Mouse (Mus musculus): ENCODE results near the gene Tas2r143. TPM values are rescaled to one million over a fixed set of nuclear protein-coding genes. Genes with fewer than 3 reads are reported as not detected.

The Tas2r143 gene
- polyA plus RNA-seq, 1 experiment from 2014 or later, result not detected

DNA sequence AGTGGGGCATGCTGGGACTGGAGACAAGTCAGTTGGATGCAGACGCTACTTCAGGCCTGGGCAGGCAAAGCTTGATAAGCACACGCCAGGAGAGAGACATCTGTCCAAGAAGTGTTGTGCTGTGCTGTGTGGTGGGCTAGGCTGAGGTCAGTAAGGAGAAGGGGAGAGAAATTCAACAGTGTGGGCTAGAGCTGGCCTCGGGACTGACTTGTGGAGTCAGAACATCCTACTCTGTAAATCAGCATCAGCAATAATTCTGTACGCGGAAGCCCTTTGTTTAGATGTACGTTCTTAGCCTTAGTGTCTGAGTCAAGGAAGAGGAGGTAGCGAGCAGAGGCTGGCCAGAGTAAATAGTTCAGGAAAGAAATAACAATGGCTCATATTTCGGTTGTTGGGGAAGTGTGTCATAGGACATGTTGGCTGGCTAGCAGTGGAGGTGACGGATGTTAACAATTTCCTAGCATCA is 18.1 kb upstream of the Tas2r143 start:
- 75% methylated on average over 9 of the region's 9 CpGs for WGBS
- H3K36me3 ChIP-seq (ENCODE audit: control insufficient read depth, insufficient read depth, low read length), result no peaks in the 10 kb centered on the region
- no peak overlapping the region for H3K27ac ChIP-seq (ENCODE audit: low read length)
- H3K4me1 ChIP-seq (ENCODE audit: control insufficient read depth, insufficient read depth, low read length), result no peaks in the 10 kb centered on the region; the same call in 1 of the 2 replicates
- no peak overlapping the region for H3K4me2 ChIP-seq (ENCODE audit: low read length)
- H3K4me3 ChIP-seq (ENCODE audit: low read depth, low read length), result no peak overlapping the region
- H3K27me3 ChIP-seq (ENCODE audit: control insufficient read depth, insufficient read depth, low read depth, low read length), result no peaks in the 10 kb centered on the region
- H3K9ac ChIP-seq (ENCODE audit: low read depth, low read length), result no peak overlapping the region
- no peaks in the 10 kb centered on the region for H3K9me3 ChIP-seq (replicated peaks; ENCODE audit: control insufficient read depth, low read length, poor library complexity, severe bottlenecking)
- no peak for ATAC-seq

GRCm38 (mm10) chr6:42383360-42383759 is 16.7 kb upstream of the Tas2r143 start:
- WGBS, result 87% methylated on average over 5 of the region's 5 CpGs
- no peaks in the 10 kb centered on the region; the same call in 1 of the 2 replicates for H3K4me1 ChIP-seq (ENCODE audit: control insufficient read depth, insufficient read depth, low read length)
- no peaks in the 10 kb centered on the region for H3K27me3 ChIP-seq (ENCODE audit: control insufficient read depth, insufficient read depth, low read depth, low read length)
- no peak overlapping the region for H3K27ac ChIP-seq (ENCODE audit: low read length)
- no peak overlapping the region for H3K4me3 ChIP-seq (ENCODE audit: low read depth, low read length)
- H3K9me3 ChIP-seq (replicated peaks; ENCODE audit: control insufficient read depth, low read length, poor library complexity, severe bottlenecking), result no peaks in the 10 kb centered on the region
- no peak for ATAC-seq
- H3K36me3 ChIP-seq (ENCODE audit: control insufficient read depth, insufficient read depth, low read length), result no peaks in the 10 kb centered on the region
- no peak overlapping the region for H3K9ac ChIP-seq (ENCODE audit: low read depth, low read length)
- no peak overlapping the region for H3K4me2 ChIP-seq (ENCODE audit: low read length)

GRCm38 (mm10) chr6:42385635-42386034 is 14.4 kb upstream of the Tas2r143 start:
- Histone ChIP-seq H3K9me3 (replicated peaks; ENCODE audit: control insufficient read depth, low read length, poor library complexity, severe bottlenecking) (no peaks in the 10 kb centered on the region), H3K4me3 (ENCODE audit: low read depth, low read length) (no peak overlapping the region), H3K9ac (ENCODE audit: low read depth, low read length) (no peak overlapping the region), H3K4me2 (ENCODE audit: low read length) (no peak overlapping the region), H3K4me1 (ENCODE audit: control insufficient read depth, insufficient read depth, low read length) (no peaks in the 10 kb centered on the region; the same call in 1 of the 2 replicates), H3K27me3 (ENCODE audit: control insufficient read depth, insufficient read depth, low read depth, low read length) (no peaks in the 10 kb centered on the region), H3K27ac (ENCODE audit: low read length) (no peak overlapping the region), H3K36me3 (ENCODE audit: control insufficient read depth, insufficient read depth, low read length) (no peaks in the 10 kb centered on the region)
- ATAC-seq, result no peak
- 91% methylated on average over 4 of the region's 4 CpGs for WGBS

DNA sequence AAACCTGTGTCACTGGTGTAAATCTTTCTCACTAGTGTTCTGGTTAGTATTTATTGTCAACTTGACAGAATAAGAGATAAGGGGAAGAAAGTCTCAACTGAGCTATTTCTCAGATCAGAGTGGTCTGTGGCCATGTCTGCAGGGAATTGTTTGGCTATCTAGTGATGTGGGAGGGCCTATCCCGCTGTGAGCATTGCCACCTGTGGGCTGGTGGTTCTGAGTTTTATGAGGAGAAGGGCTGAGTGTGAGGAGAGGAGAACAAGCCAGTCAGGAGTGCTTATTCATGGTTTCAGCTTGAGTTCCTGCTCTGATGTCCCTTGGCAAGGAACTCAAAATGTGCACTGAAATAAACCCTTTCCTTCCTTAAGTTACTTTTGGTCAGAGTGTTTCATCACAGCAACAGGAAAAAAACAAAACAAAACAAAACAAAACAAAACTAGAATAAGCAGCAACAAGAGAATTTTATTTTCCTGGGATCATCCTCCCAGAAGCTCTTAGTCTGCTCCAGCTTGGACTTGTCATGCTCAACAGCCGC is 8.2 kb upstream of the Tas2r143 start:
- no peak overlapping the region for H3K27ac ChIP-seq (ENCODE audit: low read length)
- no peaks in the 10 kb centered on the region for H3K36me3 ChIP-seq (ENCODE audit: control insufficient read depth, insufficient read depth, low read length)
- no peak overlapping the region for H3K9ac ChIP-seq (ENCODE audit: low read depth, low read length)
- ATAC-seq, result no peak
- no peaks in the 10 kb centered on the region for H3K9me3 ChIP-seq (replicated peaks; ENCODE audit: control insufficient read depth, low read length, poor library complexity, severe bottlenecking)
- no peaks in the 10 kb centered on the region for H3K4me1 ChIP-seq (ENCODE audit: control insufficient read depth, insufficient read depth, low read length)
- 59% methylated on average over 2 of the region's 2 CpGs for WGBS
- no peak overlapping the region for H3K4me2 ChIP-seq (ENCODE audit: low read length)
- no peaks in the 10 kb centered on the region for H3K27me3 ChIP-seq (ENCODE audit: control insufficient read depth, insufficient read depth, low read depth, low read length)
- no peak overlapping the region for H3K4me3 ChIP-seq (ENCODE audit: low read depth, low read length)

DNA sequence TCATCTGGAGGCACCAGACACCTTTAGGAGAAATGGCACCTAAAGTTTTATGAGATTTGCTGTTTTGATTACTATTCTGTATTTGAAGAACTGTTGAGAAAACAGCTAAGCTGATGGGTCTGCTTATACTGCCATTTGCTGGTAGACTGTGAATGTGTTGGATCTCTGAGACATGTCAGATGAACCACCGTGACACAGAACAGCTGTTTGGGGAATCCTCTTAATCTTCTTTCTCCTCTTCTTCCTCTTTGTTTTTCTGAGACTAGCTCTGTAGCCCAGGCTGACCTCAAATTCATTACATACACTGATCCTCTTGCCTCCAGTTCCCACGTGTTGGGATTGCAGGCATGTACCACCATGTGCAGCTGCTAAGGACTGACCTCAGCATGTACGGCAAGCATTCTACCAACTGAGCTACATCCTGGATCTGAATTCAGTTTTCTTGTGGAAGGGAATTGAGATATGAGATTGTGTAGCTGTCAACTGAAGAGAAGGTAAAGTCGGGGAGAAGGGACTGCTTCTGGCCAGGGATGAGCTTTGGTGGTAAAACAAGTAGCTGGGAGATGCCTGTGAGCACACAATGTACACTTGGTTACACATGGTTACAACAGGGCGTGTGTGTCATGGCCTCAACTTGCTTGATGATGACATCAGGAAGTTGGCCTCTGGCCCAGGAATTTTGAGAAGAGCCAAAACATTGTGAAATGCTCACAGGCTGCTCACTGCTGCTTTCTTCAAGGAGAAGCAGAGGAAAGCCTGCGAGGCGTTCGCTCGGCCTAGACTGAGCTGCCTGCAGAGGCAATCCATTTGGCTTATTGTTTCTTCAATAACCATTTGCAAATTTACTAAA is 3.9 kb upstream of the Tas2r143 start:
- H3K9me3 ChIP-seq (replicated peaks; ENCODE audit: control insufficient read depth, low read length, poor library complexity, severe bottlenecking), result no peaks in the 10 kb centered on the region

DNA sequence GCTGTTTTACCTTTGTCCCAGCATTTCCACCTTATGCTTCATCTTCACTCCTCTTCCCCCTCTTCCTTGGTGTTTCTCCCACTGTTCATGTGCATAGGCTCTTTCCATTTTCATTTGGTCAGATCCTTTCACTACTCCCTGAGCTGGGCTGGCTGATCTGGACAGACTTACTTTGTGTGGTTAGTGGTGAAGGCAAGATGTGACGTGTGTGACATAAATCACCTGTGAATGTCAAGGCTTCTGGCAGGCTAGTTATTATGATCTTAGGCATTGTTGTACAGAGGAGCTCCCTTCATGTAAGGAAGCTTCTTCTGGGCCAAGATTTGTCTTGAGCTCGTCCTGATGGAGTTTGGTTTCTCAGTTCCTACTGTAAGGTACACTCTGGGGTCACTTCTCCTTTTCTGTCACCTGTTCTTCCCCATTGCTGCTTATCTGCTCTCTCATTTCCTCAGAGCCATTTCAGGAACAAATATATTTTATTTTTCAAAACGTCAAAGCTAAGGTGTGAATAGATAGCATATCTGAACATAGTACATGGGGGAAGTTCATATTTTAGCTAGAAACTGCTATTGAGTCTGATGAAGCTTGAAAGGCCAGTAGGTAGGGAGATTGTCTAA is 2.9 kb upstream of the Tas2r143 start:
- Histone ChIP-seq H3K36me3 (ENCODE audit: control insufficient read depth, insufficient read depth, low read length) (no peaks in the 10 kb centered on the region), H3K27ac (ENCODE audit: low read length) (no peak overlapping the region), H3K4me1 (ENCODE audit: control insufficient read depth, insufficient read depth, low read length) (no peaks in the 10 kb centered on the region), H3K4me2 (ENCODE audit: low read length) (no peak overlapping the region), H3K9ac (ENCODE audit: low read depth, low read length) (no peak overlapping the region), H3K9me3 (replicated peaks; ENCODE audit: control insufficient read depth, low read length, poor library complexity, severe bottlenecking) (no peaks in the 10 kb centered on the region), H3K4me3 (ENCODE audit: low read depth, low read length) (no peak overlapping the region), H3K27me3 (ENCODE audit: control insufficient read depth, insufficient read depth, low read depth, low read length) (no peaks in the 10 kb centered on the region)
- WGBS, result 77% methylated on average over 3 of the region's 3 CpGs
- no peak for ATAC-seq

More for the DNA sequence above, 3.9 kb upstream of the Tas2r143 start:
- H3K4me1 ChIP-seq (ENCODE audit: control insufficient read depth, insufficient read depth, low read length), result no peaks in the 10 kb centered on the region
- 74% methylated on average over 9 of the region's 9 CpGs for WGBS
- ATAC-seq, result no peak
- H3K4me2 ChIP-seq (ENCODE audit: low read length), result no peak overlapping the region
- no peaks in the 10 kb centered on the region for H3K36me3 ChIP-seq (ENCODE audit: control insufficient read depth, insufficient read depth, low read length)
- no peaks in the 10 kb centered on the region for H3K27me3 ChIP-seq (ENCODE audit: control insufficient read depth, insufficient read depth, low read depth, low read length)
- H3K27ac ChIP-seq (ENCODE audit: low read length), result no peak overlapping the region
- H3K9ac ChIP-seq (ENCODE audit: low read depth, low read length), result no peak overlapping the region
- H3K4me3 ChIP-seq (ENCODE audit: low read depth, low read length), result no peak overlapping the region

DNA sequence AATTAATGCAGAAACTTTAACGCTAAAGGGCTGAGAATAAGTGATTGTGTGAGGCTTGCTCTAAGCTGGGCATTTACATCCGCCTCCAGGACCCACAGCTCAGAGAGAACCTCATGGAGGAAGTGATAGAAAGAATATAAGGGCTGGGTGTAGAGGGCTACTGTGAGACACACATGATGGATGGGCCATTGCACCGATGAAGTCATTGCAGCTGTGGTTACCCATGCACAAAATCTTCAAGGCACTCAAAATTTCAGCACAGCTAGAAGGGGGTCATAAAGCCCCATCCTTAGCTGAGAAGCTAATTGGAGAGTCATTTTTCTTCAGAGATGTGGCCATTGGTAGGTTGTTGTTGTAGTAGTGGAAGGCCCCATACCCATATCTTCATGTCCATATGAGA is 1.8 kb upstream of the Tas2r143 start:
- Histone ChIP-seq H3K9ac (ENCODE audit: low read depth, low read length) (no peak overlapping the region), H3K9me3 (replicated peaks; ENCODE audit: control insufficient read depth, low read length, poor library complexity, severe bottlenecking) (no peaks in the 10 kb centered on the region), H3K4me3 (ENCODE audit: low read depth, low read length) (no peak overlapping the region), H3K4me1 (ENCODE audit: control insufficient read depth, insufficient read depth, low read length) (no peaks in the 10 kb centered on the region), H3K36me3 (ENCODE audit: control insufficient read depth, insufficient read depth, low read length) (no peaks in the 10 kb centered on the region), H3K4me2 (ENCODE audit: low read length) (no peak overlapping the region), H3K27ac (ENCODE audit: low read length) (no peak overlapping the region), H3K27me3 (ENCODE audit: control insufficient read depth, insufficient read depth, low read depth, low read length) (no peaks in the 10 kb centered on the region)
- ATAC-seq, result no peak
- WGBS, result 93% methylated on average over 3 of the region's 3 CpGs

DNA sequence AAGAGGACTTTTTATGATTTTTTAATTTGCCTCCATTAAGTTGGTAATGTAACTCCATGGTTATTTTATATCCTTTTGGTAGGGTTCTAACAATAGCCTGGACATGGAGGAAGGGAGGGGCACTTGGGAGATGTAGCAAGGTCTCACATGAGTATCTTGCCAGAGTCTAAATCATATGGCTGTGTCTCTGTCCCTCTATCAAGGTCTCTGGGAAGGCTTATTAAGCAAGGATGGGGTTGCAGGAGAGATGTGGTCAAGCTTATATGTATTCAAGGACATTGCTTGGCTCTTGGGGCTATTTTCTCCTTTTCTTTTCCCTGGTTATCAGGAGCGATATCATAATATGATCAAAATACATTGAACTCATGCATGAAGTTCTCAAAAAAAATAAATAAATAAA is 1.0 kb upstream of the Tas2r143 start:
- H3K4me1 ChIP-seq (ENCODE audit: control insufficient read depth, insufficient read depth, low read length), result no peaks in the 10 kb centered on the region
- H3K27me3 ChIP-seq (ENCODE audit: control insufficient read depth, insufficient read depth, low read depth, low read length), result no peaks in the 10 kb centered on the region
- no peak overlapping the region for H3K4me2 ChIP-seq (ENCODE audit: low read length)
- H3K9ac ChIP-seq (ENCODE audit: low read depth, low read length), result no peak overlapping the region
- 100% methylated on average over 1 of the region's 1 CpGs for WGBS
- no peak overlapping the region for H3K27ac ChIP-seq (ENCODE audit: low read length)
- no peak for ATAC-seq
- H3K4me3 ChIP-seq (ENCODE audit: low read depth, low read length), result no peak overlapping the region
- H3K9me3 ChIP-seq (replicated peaks; ENCODE audit: control insufficient read depth, low read length, poor library complexity, severe bottlenecking), result no peaks in the 10 kb centered on the region
- no peaks in the 10 kb centered on the region for H3K36me3 ChIP-seq (ENCODE audit: control insufficient read depth, insufficient read depth, low read length)

GRCm38 (mm10) chr6:42405134-42405533 is 5.1 kb downstream of the Tas2r143 start, which contains the start of gene Tas2r135:
TSS of gene Tas2r135 (plus strand) at chr6:42405434.
- Histone ChIP-seq H3K9ac (ENCODE audit: low read depth, low read length) (no peak within 1 kb of the TSS), H3K4me1 (ENCODE audit: control insufficient read depth, insufficient read depth, low read length) (no peaks in the 10 kb centered on the region), H3K9me3 (replicated peaks; ENCODE audit: control insufficient read depth, low read length, poor library complexity, severe bottlenecking) (no peaks in the 10 kb centered on the region), H3K4me2 (ENCODE audit: low read length) (no peak within 1 kb of the TSS), H3K36me3 (ENCODE audit: control insufficient read depth, insufficient read depth, low read length) (no peaks in the 10 kb centered on the region), H3K4me3 (ENCODE audit: low read depth, low read length) (no peak within 1 kb of the TSS), H3K27ac (ENCODE audit: low read length) (no peak within 1 kb of the TSS), H3K27me3 (ENCODE audit: control insufficient read depth, insufficient read depth, low read depth, low read length) (no peaks in the 10 kb centered on the region)
- no peak for ATAC-seq
- 90% methylated on average over 2 of the region's 2 CpGs for WGBS
